Mouse (Mus musculus) spleen, postnatal 14 days (tissue): ENCODE measurements around the gene Avil.
A peak's percentile ranks its signal among the peaks of the same experiment; 100 is the strongest.
"Not testable (repeated sequence)": the region's sequence is repeated elsewhere in the genome, so short reads cannot be mapped to it uniquely, and the experiment has no call there.

Experiments
- DNase-seq, 2 experiments: peaks; one replicate each; pipeline ENCODE4 v3.0.0; 2021 to 2022; ENCODE audit warnings: low spot score in 2 of 2

Gene Avil

GRCm38 (mm10) chr10:127059174-127059967 lies 58.9 kb downstream of the Avil start:
- no peak for DNase-seq

- DNase-seq, result peak; percentile 36 to 45
These were observed 59.7 kb downstream of the Avil start, which contains the start of gene March9 for GRCm38 (mm10) chr10:127059968-127060916. TSS of gene March9 (minus strand) at chr10:127060184.

- no peak for DNase-seq
These were observed 60.6 kb downstream of the Avil start for GRCm38 (mm10) chr10:127061085-127061484.

- no peak for DNase-seq
These were observed 61.0 kb downstream of the Avil start for GRCm38 (mm10) chr10:127061513-127061912.

- not testable (repeated sequence) for DNase-seq
These were observed 61.6 kb downstream of the Avil start for GRCm38 (mm10) chr10:127062101-127062500.

GRCm38 (mm10) chr10:127062503-127062902 lies 62.0 kb downstream of the Avil start:
- DNase-seq, result no peak

- peak; percentile 87 to 89 for DNase-seq
These were observed 62.8 kb downstream of the Avil start, which contains the start of gene Cdk4 for GRCm38 (mm10) chr10:127063239-127063872. TSS of gene Cdk4 (plus strand) at chr10:127063534.

- DNase-seq, result no peak
These were observed 63.7 kb downstream of the Avil start for GRCm38 (mm10) chr10:127063913-127064870.

GRCm38 (mm10) chr10:127065981-127066380 lies 65.5 kb downstream of the Avil start:
- no peak for DNase-seq

GRCm38 (mm10) chr10:127066519-127067018 lies 66.1 kb downstream of the Avil start:
- no peak for DNase-seq

- DNase-seq, result no peak
These were observed 68.0 kb downstream of the Avil start for GRCm38 (mm10) chr10:127068360-127069038.

GRCm38 (mm10) chr10:127069281-127070189 lies 69.0 kb downstream of the Avil start:
- no peak for DNase-seq
